Comparison of ENCODE assay signal across 8 mouse cellular contexts in the genomic region with DNA sequence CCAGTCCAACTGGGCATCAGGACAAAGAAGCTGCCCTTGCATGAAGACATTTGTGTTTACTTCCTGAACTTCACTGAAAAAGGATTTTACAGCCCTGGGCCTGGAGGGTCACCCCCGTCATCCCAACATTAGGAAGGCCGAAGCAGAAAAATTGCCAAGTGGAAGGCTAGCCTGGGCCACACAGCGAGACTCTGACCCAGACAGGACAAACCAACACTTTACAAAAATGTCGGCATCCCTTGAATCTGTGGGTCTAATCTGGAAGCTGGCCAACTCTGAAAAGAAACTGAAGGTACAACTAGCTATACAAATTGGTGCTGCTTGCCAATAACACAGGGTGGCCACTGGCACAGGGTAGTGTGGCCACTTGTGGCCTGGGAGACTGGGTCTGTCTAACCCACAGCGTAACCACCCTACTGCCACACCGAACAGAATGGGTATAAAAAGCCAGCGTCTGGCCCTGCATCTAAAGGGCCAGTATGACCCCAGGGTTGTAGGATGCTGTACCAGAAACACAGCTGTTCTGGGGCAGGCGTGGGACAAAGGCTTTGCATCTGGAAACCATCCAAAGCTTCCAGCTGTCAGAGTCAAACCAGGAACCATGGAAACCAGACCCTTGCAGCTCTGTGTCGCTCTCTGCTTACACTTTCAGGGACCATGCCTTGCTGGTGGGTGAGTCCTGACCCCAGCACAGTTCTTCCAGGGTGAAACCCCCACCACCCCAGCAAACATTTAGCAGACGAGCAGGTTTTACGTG. TPM values are rescaled to one million over a fixed set of nuclear protein-coding genes. Genes with fewer than 3 reads are reported as not detected.
DNase-seq lines count a peak whose midpoint lies in the region; ATAC-seq and TF ChIP-seq lines count a peak whose summit lies in the region.

No protein-coding gene starts in this region.

- H3K4me1 ChIP-seq in brown adipose tissue, adult 24 weeks (ENCODE audit: control insufficient read depth, insufficient read depth, insufficient read length, low read length), result no peaks in the 10 kb centered on the region; the same call in 1 of the 2 replicates
- peaks cover 9% of the 10 kb centered on the region; the same call in 1 of the 2 replicates for H3K4me1 ChIP-seq in heart, embryonic 11.5 days (ENCODE audit: control insufficient read depth, insufficient read depth, low read length)
- H3K4me1 ChIP-seq in neural tube, embryonic 15.5 days, result peaks cover 22% of the 10 kb centered on the region
- H3K4me1 ChIP-seq in cerebellum, adult 2 months (ENCODE audit: control insufficient read depth, insufficient read depth, low read length), result no peaks in the 10 kb centered on the region
- H3K4me1 ChIP-seq in liver, embryonic 11.5 days (replicated peaks; ENCODE audit: control insufficient read depth, insufficient read depth, low read length), result peaks cover 9% of the 10 kb centered on the region

- H3K27ac ChIP-seq in brown adipose tissue, adult 24 weeks (replicated peaks; ENCODE audit: low read depth, low read length), result 0 out of 2 replicates have a peak overlapping the region, but pooled peaks have one; percentile 1
- H3K27ac ChIP-seq in heart, embryonic 11.5 days (ENCODE audit: low read depth, low read length), result no peak overlapping the region
- H3K27ac ChIP-seq in neural tube, embryonic 15.5 days (replicated peaks), result peak overlapping the region; percentile 70
- H3K27ac ChIP-seq in cerebellum, adult 2 months (ENCODE audit: insufficient read depth, low read length), result no peak overlapping the region
- H3K27ac ChIP-seq in liver, embryonic 11.5 days (ENCODE audit: low read depth, low read length), result no peak overlapping the region

- H3K9ac ChIP-seq in heart, embryonic 11.5 days (ENCODE audit: low read depth, low read length), result no peak overlapping the region
- H3K9ac ChIP-seq in neural tube, embryonic 15.5 days (replicated peaks), result no peak overlapping the region
- no peak overlapping the region for H3K9ac ChIP-seq in liver, embryonic 11.5 days (ENCODE audit: low read depth, low read length)

- H3K36me3 ChIP-seq in heart, embryonic 11.5 days (ENCODE audit: control insufficient read depth, insufficient read depth, low read length), result no peaks in the 10 kb centered on the region
- no peaks in the 10 kb centered on the region for H3K36me3 ChIP-seq in neural tube, embryonic 15.5 days
- H3K36me3 ChIP-seq in liver, embryonic 11.5 days (ENCODE audit: control insufficient read depth, insufficient read depth, low read length), result no peaks in the 10 kb centered on the region

- 0 out of 2 replicates have a peak, but pooled peaks have one; percentile 49 for ATAC-seq in heart, embryonic 11.5 days (replicated peaks; ENCODE audit: insufficient number of reproducible peaks, low FRiP score, low TSS enrichment)
- ATAC-seq in neural tube, embryonic 15.5 days (ENCODE audit: low FRiP score), result peak; percentile 49; the same call in 1 of the 2 replicates
- ATAC-seq in liver, embryonic 11.5 days (replicated peaks; ENCODE audit: low FRiP score), result no peak

- no peak for TF ChIP-seq CTCF in cerebellum, adult 2 months (IDR thresholded peaks at IDR 0.05; ENCODE audit: borderline replicate concordance, insufficient read depth, low read depth, low read length)

- no peaks in the 10 kb centered on the region for H3K9me3 ChIP-seq in heart, embryonic 11.5 days (replicated peaks; ENCODE audit: control insufficient read depth, low read length)
- no peaks in the 10 kb centered on the region for H3K9me3 ChIP-seq in neural tube, embryonic 15.5 days (replicated peaks)
- H3K9me3 ChIP-seq in liver, embryonic 11.5 days (ENCODE audit: control insufficient read depth, low read length), result no peaks in the 10 kb centered on the region

- no peaks in the 10 kb centered on the region for H3K27me3 ChIP-seq in heart, embryonic 11.5 days (ENCODE audit: control insufficient read depth, insufficient read depth, low read length)
- no peaks in the 10 kb centered on the region for H3K27me3 ChIP-seq in neural tube, embryonic 15.5 days (replicated peaks)
- no peaks in the 10 kb centered on the region for H3K27me3 ChIP-seq in cerebellum, adult 2 months (ENCODE audit: control insufficient read depth, insufficient read depth, low read length)
- H3K27me3 ChIP-seq in liver, embryonic 11.5 days (replicated peaks; ENCODE audit: control insufficient read depth, insufficient read depth, low read length), result no peaks in the 10 kb centered on the region

- DNase-seq in cerebellum, postnatal 10 days, result peak; percentile 57
- DNase-seq in cerebellum, postnatal 14 days, result no peak
- DNase-seq in kidney, postnatal 14 days, result peak; percentile 71
- no peak for DNase-seq in cerebellum, adult 2 months
- DNase-seq in liver, embryonic 11.5 days (ENCODE audit: low spot score), result no peak

- peak overlapping the region; percentile 13 for H3K4me3 ChIP-seq in brown adipose tissue, adult 24 weeks (ENCODE audit: insufficient read depth, low read depth, low read length)
- no peak overlapping the region; the same call in 1 of the 2 replicates for H3K4me3 ChIP-seq in heart, embryonic 11.5 days (ENCODE audit: low read depth, low read length)
- H3K4me3 ChIP-seq in neural tube, embryonic 15.5 days (replicated peaks), result no peak overlapping the region
- no peak overlapping the region for H3K4me3 ChIP-seq in cerebellum, adult 2 months (replicated peaks; ENCODE audit: insufficient read depth, low read depth, low read length)
- no peak overlapping the region for H3K4me3 ChIP-seq in liver, embryonic 11.5 days (ENCODE audit: low read depth, low read length)

- TF ChIP-seq POLR2A in cerebellum, adult 2 months (IDR thresholded peaks at IDR 0.05; ENCODE audit: borderline replicate concordance, insufficient read depth, low read length), result no peak

- H3K4me2 ChIP-seq in heart, embryonic 11.5 days, result no peak overlapping the region
- H3K4me2 ChIP-seq in neural tube, embryonic 15.5 days, result peak overlapping the region; percentile 9; the same call in 1 of the 2 replicates
- no peak overlapping the region for H3K4me2 ChIP-seq in liver, embryonic 11.5 days

- WGBS in heart, embryonic 11.5 days (ENCODE audit: insufficient replicate concordance), result 63% methylated on average over 11 of the region's 11 CpGs
- WGBS in neural tube, embryonic 15.5 days, result 47% methylated on average over 11 of the region's 11 CpGs
- 48% methylated on average over 11 of the region's 11 CpGs for WGBS in cerebellum, adult 2 months
- WGBS in liver, embryonic 11.5 days, result 71% methylated on average over 11 of the region's 11 CpGs

RNA-seq across cellular contexts. Expression of gene Pknox1, which starts 7.2 kb away (rescaled TPM):
- 5.8 and 7.0 TPM in 2 replicates for polyA plus RNA-seq in brown adipose tissue, adult 24 weeks (2012; ENCODE audit: insufficient read depth, insufficient read length, missing spikeins)
- polyA plus RNA-seq in heart, embryonic 11.5 days (2014; fragmentation: Nextera tagmentation; extraction: Ambion mirVana), result 19.8 and 20.4 TPM in 2 replicates
- 42.7 and 43.4 TPM in 2 replicates for polyA plus RNA-seq in neural tube, embryonic 15.5 days (2015; fragmentation: Nextera tagmentation; extraction: Ambion mirVana)
- polyA plus RNA-seq in cerebellum, adult 2 months (2012; rRNA removed), result 23.2 TPM in 2 replicates
- 25.4 and 25.8 TPM in 2 replicates for polyA plus RNA-seq in liver, embryonic 11.5 days (2014; fragmentation: Nextera tagmentation; extraction: Ambion mirVana)

RNA-seq across cellular contexts. Expression of gene Ndufv3, which starts 37.4 kb away (rescaled TPM):
- 1,109 and 1,394 TPM in 2 replicates for polyA plus RNA-seq in brown adipose tissue, adult 24 weeks (2012; ENCODE audit: insufficient read depth, insufficient read length, missing spikeins)
- polyA plus RNA-seq in heart, embryonic 11.5 days (2014; fragmentation: Nextera tagmentation; extraction: Ambion mirVana), result 528 and 531 TPM in 2 replicates
- 435 and 492 TPM in 2 replicates for polyA plus RNA-seq in neural tube, embryonic 15.5 days (2015; fragmentation: Nextera tagmentation; extraction: Ambion mirVana)
- 421 and 446 TPM in 2 replicates for polyA plus RNA-seq in cerebellum, adult 2 months (2012; rRNA removed)
- polyA plus RNA-seq in liver, embryonic 11.5 days (2014; fragmentation: Nextera tagmentation; extraction: Ambion mirVana), result 331 and 352 TPM in 2 replicates

RNA-seq across cellular contexts. Expression of gene Wdr4, which starts 37.5 kb away (rescaled TPM):
- polyA plus RNA-seq in brown adipose tissue, adult 24 weeks (2012; ENCODE audit: insufficient read depth, insufficient read length, missing spikeins), result 7.0 and 15.9 TPM in 2 replicates
- 20.5 and 22.2 TPM in 2 replicates for polyA plus RNA-seq in heart, embryonic 11.5 days (2014; fragmentation: Nextera tagmentation; extraction: Ambion mirVana)
- polyA plus RNA-seq in neural tube, embryonic 15.5 days (2015; fragmentation: Nextera tagmentation; extraction: Ambion mirVana), result 32.7 and 34.2 TPM in 2 replicates
- polyA plus RNA-seq in cerebellum, adult 2 months (2012; rRNA removed), result 25.1 and 25.4 TPM in 2 replicates
- 65.1 and 70.4 TPM in 2 replicates for polyA plus RNA-seq in liver, embryonic 11.5 days (2014; fragmentation: Nextera tagmentation; extraction: Ambion mirVana)

Comparison
In these comparisons a context has a peak if more than half of its experiments do, and no peak if none do; other contexts are left out.
1. DNase-seq: peak in cerebellum, postnatal 10 days (2 of 2) and kidney, postnatal 14 days (single experiment); none in cerebellum, postnatal 14 days (0 of 2), cerebellum, adult 2 months (0 of 2) and liver, embryonic 11.5 days (single experiment).
2. H3K27ac ChIP-seq: peak in brown adipose tissue, adult 24 weeks (single experiment) and neural tube, embryonic 15.5 days (single experiment); none in heart, embryonic 11.5 days (single experiment), cerebellum, adult 2 months (single experiment) and liver, embryonic 11.5 days (single experiment).